Mouse (Mus musculus) erythroblast, embryonic 14.5 days (primary cell): Measurements from ENCODE around the gene St3gal3.

Source experiments
- GATA1 ChIP-seq: IDR thresholded peaks from 2 replicates; pipeline ENCODE4 v1.6.1; 2012; ENCODE audit warnings: low read length, inconsistent platforms, mixed read lengths
- TAL1 ChIP-seq: IDR thresholded peaks from 3 replicates; pipeline ENCODE4 v1.6.1; 2012; ENCODE audit warnings: low read length, inconsistent platforms, mixed read lengths

- TF ChIP-seq GATA1 (no peak), TAL1 (no peak)
Observed at GRCm38 (mm10) chr4:117984206-117984605, 150.5 kb downstream of the St3gal3 start.
